ENCODE assay signal across 11 mouse cellular contexts in the genomic region with DNA sequence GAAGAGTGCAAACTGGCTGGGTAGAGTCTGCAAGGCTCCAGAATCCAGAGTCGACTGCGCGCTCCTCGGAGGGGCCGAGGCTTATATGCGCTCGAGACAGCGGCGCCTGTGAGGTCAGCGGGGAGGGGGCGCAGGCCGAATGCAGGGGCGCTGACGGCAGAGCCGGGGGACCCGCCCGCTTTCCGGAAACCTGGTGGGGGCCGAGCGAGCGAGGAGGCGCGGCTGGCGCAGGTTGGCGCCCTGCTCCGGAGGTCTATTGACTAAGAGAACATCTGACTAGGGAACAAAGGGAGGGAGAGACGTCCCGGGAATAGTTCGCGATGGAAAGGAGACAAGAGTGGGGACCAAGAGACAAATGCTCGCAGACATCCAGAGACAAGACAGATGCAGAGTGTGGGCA. TPM values are rescaled to one million over a fixed set of nuclear protein-coding genes. Genes with fewer than 3 reads are reported as not detected.
DNase-seq lines count a peak whose midpoint lies in the region; ATAC-seq lines count a peak whose summit lies in the region.
"Had no signal": no experiment of that assay in that cellular context is flagged by ENCODE, and none has a peak within 500 bp of the region (broad histone marks: within the 10 kb centered on the region; RNA-seq: fewer than 3 reads in every experiment).

A gene (minus strand): TSS at position 60 of the 400 bp plus-strand sequence.

- DNase-seq in heart, postnatal 36 days: no peak
- peak; percentile 30 for DNase-seq in embryo, embryonic 10.5 days (ENCODE audit: low spot score)
- peak; percentile 40 for DNase-seq in neural tube, embryonic 10.5 days (ENCODE audit: extremely low spot score, low spot score)
- DNase-seq in cerebellum, adult 11-12 months: no peak
- DNase-seq in thymus, postnatal 14 days: no peak
- DNase-seq in ovary, postnatal 14 days (ENCODE audit: low spot score): no peak
- DNase-seq: kidney, adult 8-10 months had no signal

- no peaks in the 10 kb centered on the region for H3K9me3 ChIP-seq in heart, embryonic 16.5 days (replicated peaks; ENCODE audit: control insufficient read depth, low read length)
- H3K9me3 ChIP-seq in hindbrain, embryonic 16.5 days (ENCODE audit: control insufficient read depth, low read length): no peaks in the 10 kb centered on the region
- H3K9me3 ChIP-seq: megakaryocyte, embryonic 14.5 days had no signal

- H3K27ac ChIP-seq in heart, embryonic 16.5 days (ENCODE audit: low read length): no peak within 1 kb of the TSS
- H3K27ac ChIP-seq in hindbrain, embryonic 16.5 days (ENCODE audit: low read depth, low read length): no peak within 1 kb of the TSS

- H3K27me3 ChIP-seq in heart, embryonic 16.5 days (ENCODE audit: control insufficient read depth, insufficient read depth, low read length): peaks cover 35% of the 10 kb centered on the region
- peaks cover 12% of the 10 kb centered on the region; the same call in 1 of the 2 replicates for H3K27me3 ChIP-seq in hindbrain, embryonic 16.5 days (replicated peaks; ENCODE audit: control insufficient read depth, insufficient read depth, low read length)

- no peak for ATAC-seq in heart, embryonic 16.5 days (replicated peaks; ENCODE audit: extremely low read depth, insufficient read depth, low FRiP score)
- no peak for ATAC-seq in hindbrain, embryonic 16.5 days

- no peaks in the 10 kb centered on the region; the same call in 1 of the 2 replicates for H3K4me1 ChIP-seq in heart, embryonic 16.5 days (ENCODE audit: control insufficient read depth, insufficient read depth, low read length)
- H3K4me1 ChIP-seq in hindbrain, embryonic 16.5 days (ENCODE audit: control insufficient read depth, insufficient read depth, low read depth, low read length): peaks cover 2% of the 10 kb centered on the region; the same call in 1 of the 2 replicates

- intact Hi-C loops in heart, postnatal 36 days (cut with DNase I): no loop called here

- H3K9ac ChIP-seq in heart, embryonic 16.5 days (ENCODE audit: low read length): 0 out of 2 replicates have a peak within 1 kb of the TSS, but pooled peaks have one; percentile 24
- H3K9ac ChIP-seq in hindbrain, embryonic 16.5 days (ENCODE audit: low read depth, low read length): peak within 1 kb of the TSS; percentile 63

- H3K4me2 ChIP-seq in heart, embryonic 16.5 days (ENCODE audit: low read depth, low read length): peak within 1 kb of the TSS; percentile 55
- H3K4me2 ChIP-seq in hindbrain, embryonic 16.5 days (ENCODE audit: low read length): peak within 1 kb of the TSS; percentile 76

- peak within 1 kb of the TSS; percentile 41 for H3K4me3 ChIP-seq in heart, embryonic 16.5 days (ENCODE audit: low read length)
- peak within 1 kb of the TSS; percentile 42 for H3K4me3 ChIP-seq in hindbrain, embryonic 16.5 days (ENCODE audit: low read length)
- H3K4me3 ChIP-seq: megakaryocyte, embryonic 14.5 days had no signal

- 1% methylated on average over 31 of the region's 31 CpGs for WGBS in heart, embryonic 16.5 days
- WGBS in hindbrain, embryonic 16.5 days: under 1% methylated on average over 31 of the region's 31 CpGs

- H3K36me3 ChIP-seq in heart, embryonic 16.5 days (ENCODE audit: control insufficient read depth, insufficient read depth): no peaks in the 10 kb centered on the region
- H3K36me3 ChIP-seq in hindbrain, embryonic 16.5 days (ENCODE audit: control insufficient read depth, insufficient read depth, low read length): no peaks in the 10 kb centered on the region

RNA-seq across cellular contexts. Expression of the gene that starts here (rescaled TPM):
- 0.11 and 0.17 TPM in 2 replicates for polyA plus RNA-seq in heart, embryonic 16.5 days (2015; fragmentation: Nextera tagmentation; extraction: Ambion mirVana)
- not detected for total RNA-seq in heart, postnatal 36 days (2021)
- 3.4 and 3.9 TPM in 2 replicates for polyA plus RNA-seq in hindbrain, embryonic 16.5 days (2015; fragmentation: Nextera tagmentation; extraction: Ambion mirVana)
- total RNA-seq: CH12.LX had no signal

Comparison
In these comparisons a context has a peak if more than half of its experiments do, and no peak if none do; other contexts are left out.
1. DNase-seq: peak in embryo, embryonic 10.5 days (single experiment) and neural tube, embryonic 10.5 days (single experiment); none in heart, postnatal 36 days (0 of 2), cerebellum, adult 11-12 months (single experiment), thymus, postnatal 14 days (single experiment) and ovary, postnatal 14 days (single experiment).